Mouse (Mus musculus): ENCODE measurements around the gene Sun3.
A peak's percentile ranks its signal among the peaks of the same experiment; 100 is the strongest.

Sun3 gene

GRCm38 (mm10) chr11:9048703-9049060 lies at the start of gene Sun3:
Gene Sun3, minus strand, starts transcription at chr11:9048991.
- peak; percentile 4 for DNase-seq (ENCODE audit: low read depth, low spot score)

DNA sequence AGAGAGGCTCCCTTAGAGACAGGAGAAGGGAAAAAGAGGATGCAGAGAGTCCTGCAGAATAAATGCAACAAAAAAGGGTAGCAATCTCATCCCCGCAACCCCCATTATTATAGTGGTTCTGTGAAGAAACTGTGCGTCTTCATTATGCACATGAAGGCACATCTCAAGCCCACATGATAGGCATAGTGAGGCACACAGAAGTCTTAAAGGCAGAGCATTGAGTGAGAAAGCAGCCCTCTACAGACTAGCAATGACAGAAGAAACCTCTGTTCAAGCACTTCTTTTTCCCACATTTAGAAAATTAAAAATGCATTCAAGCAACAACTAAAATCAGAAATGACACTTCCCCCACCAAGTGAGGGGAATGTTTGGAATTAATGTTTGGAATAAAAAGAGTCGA lies 27.7 kb upstream of the Sun3 start:
- DNase-seq (ENCODE audit: low read depth, low spot score), result no peak

DNA sequence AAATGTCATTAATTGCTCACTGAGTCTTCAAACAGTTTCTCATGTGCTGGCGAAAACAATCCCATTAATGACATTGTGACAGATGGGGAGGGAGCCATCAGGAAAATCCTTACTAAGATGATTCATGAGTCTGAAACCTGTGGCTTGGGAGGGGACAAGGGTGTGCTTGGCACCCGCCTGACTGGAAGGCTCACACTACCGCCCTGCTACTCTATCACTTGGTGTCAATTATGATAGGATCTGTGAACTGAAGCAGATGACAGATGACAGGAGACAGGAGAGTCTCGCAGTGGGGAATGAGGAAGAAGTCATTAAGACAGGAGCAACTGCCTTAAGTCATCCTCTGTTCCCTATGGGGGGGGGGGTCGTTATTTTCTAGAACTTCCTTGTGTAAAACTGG lies 11.7 kb upstream of the Sun3 start:
- DNase-seq (ENCODE audit: low read depth, low spot score), result no peak

DNA sequence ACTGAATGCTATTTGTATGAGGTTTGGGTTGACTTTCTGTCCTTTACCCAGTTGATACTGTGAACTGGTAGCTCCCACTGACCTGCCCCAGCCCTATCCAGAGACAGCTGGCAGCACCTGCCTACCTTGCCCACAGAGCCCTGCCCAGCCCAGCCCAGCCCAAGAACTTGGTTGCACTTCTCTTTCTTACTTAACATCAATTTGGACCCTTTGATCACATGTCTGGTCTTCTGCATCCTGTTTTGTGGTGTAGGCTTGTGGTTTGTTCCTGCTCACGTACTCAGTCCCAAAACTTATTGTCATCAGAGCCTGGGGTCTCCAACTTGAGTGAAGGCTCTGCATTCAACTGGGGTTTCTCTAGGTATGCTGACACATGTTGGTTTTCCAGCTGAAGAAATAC lies 11.2 kb upstream of the Sun3 start:
- DNase-seq (ENCODE audit: low read depth, low spot score), result no peak

GRCm38 (mm10) chr11:9057711-9058110 lies 8.9 kb upstream of the Sun3 start:
- DNase-seq (ENCODE audit: low read depth, low spot score), result no peak

GRCm38 (mm10) chr11:9056937-9057336 lies 8.1 kb upstream of the Sun3 start:
- DNase-seq (ENCODE audit: low read depth, low spot score), result no peak

DNA sequence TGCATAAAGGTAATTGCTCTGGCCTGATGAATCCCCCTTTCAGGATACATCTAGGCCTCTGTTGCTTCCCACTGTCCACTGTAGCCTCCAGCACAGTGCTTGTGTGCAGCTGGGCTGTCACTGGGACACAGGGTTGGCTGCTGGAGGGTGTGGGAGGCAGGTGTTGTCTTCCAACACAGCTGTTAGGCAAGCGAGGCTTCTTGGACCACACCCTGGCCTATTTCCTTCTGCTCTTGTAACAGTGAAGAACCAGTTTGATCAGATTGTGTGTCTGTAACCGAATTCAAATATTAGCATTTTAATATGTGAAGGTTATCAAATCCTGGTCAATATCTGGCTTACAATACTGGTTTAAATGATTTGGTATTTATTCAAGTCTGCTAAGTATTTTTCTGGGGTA lies 3.1 kb upstream of the Sun3 start:
- DNase-seq (ENCODE audit: low read depth, low spot score), result no peak

- DNase-seq (ENCODE audit: low read depth, low spot score), result no peak
These were observed 1.4 kb upstream of the Sun3 start for GRCm38 (mm10) chr11:9050241-9050640.

DNA sequence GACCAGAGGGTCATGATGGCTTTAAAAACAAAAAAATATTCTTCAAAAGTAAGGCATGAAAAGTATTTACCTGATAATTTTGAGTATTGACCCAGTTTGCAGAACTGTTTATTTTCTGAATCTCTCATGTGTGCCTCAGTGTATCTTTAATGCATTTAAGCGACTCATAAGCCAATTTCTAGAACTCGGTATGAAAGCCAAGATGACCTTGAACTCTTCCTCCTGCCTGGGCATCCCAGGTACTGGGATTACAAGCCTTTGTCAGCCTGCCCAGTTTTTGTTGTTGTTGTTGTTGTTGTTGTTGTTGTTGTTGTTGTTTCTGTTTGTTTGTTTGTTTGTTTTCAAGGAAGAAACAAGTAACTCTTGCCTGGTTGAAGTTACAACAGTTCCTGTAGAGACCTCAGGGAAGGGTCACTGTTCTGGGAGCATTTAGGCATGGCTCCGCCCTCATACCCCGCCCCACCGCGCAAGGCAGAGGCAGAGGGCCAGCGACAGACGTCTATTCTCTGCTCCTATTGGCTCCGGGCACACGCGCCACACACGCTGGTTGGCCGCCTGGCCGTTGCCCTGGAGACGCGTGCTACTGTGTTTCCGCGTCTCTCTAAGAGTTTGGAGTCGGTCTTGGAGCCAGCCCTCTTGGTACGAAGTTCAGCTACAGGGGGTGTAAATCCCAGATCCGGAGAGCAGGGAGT lies 634 bp downstream of the Sun3 start, which contains the start of gene Gm11992:
Gene Gm11992, plus strand, starts transcription at position 584 of the 692 bp plus-strand sequence.
- peak; percentile 50 for DNase-seq (ENCODE audit: low read depth, low spot score)

- DNase-seq (ENCODE audit: low read depth, low spot score), result no peak
These were observed 1.7 kb downstream of the Sun3 start for GRCm38 (mm10) chr11:9047044-9047443.

DNA sequence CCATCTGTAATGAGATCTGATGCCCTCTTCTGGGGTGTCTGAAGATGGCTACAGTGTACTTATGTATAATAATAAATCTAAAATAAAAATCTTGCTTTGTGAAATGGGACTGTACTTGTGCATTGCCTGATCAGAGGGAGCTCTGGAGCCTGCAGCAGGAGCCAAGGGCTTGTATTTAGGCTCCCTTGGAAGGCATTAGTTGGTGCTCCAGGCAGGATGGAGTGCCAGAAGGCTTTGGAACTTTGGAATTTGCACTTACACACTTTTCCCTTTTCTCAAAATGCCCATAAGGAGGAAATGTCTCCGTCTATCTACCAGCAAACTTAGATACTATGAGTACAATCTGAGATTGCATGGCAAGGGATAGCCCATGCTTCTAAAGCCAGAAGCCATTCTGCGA lies 2.2 kb downstream of the Sun3 start:
- DNase-seq (ENCODE audit: low read depth, low spot score), result no peak

- no peak for DNase-seq (ENCODE audit: low read depth, low spot score)
These were observed 17.3 kb downstream of the Sun3 start for GRCm38 (mm10) chr11:9031530-9031929.

- no peak for DNase-seq (ENCODE audit: low read depth, low spot score)
These were observed 23.6 kb downstream of the Sun3 start for GRCm38 (mm10) chr11:9025211-9025610.

DNA sequence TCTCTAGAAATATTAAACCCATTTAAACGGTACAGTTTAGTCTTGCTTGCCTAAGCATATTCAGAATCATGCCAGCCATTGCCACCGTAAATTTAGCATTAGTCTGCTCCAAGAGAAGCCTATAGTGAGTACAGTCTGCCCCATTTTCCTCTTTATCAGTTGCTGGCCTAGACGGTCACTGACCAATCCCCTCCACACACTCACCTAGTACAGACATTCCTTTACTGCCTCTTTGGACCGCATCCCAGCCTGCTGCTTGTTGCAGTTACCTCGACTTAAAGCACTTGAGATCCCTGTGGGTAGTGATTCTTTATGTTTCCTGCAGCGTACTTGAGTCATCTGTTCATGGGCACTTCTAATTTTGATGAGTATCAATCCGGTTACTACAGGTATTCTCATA lies 24.0 kb downstream of the Sun3 start:
- no peak for DNase-seq (ENCODE audit: low read depth, low spot score)

- no peak for DNase-seq (ENCODE audit: low read depth, low spot score)
These were observed 28.6 kb downstream of the Sun3 start for GRCm38 (mm10) chr11:9020207-9020606.

DNA sequence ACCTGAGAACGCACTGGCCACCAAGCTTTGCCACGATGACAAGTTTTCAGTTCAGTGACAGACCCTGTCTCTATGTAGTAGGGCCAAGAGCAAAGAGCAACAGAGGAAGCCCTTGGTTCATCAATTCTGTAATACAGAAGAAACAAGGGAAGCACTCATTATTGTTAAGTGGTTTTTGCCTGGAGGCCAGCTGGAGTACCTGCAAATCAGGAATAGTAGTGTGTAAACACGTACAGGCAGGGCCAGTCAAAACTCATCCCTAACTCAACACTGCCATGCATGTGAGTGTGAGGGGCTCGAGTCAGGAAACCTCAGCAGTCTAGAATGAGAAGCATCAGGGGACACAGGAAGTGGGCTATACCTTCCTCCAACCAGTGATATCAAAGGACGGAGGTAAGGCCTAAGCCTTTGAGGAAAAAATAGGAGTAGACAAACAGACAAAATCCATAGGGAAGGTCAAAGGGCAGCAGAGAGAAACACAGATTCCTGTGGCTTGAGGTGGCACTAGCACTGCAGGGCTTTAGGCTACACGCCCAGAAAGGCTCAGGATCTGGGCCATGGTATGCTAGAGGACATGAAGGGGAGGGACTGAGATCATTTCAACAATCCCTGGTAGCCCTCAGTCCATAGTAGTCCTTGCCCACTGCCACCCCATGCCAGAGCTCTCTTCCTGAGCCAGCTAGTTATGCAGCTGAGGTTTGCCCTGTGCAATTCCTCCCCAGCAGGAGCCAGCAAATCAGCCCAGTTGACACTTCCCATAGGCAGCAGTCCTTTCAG lies 30.1 kb downstream of the Sun3 start:
- no peak for DNase-seq (ENCODE audit: low read depth, low spot score)

DNA sequence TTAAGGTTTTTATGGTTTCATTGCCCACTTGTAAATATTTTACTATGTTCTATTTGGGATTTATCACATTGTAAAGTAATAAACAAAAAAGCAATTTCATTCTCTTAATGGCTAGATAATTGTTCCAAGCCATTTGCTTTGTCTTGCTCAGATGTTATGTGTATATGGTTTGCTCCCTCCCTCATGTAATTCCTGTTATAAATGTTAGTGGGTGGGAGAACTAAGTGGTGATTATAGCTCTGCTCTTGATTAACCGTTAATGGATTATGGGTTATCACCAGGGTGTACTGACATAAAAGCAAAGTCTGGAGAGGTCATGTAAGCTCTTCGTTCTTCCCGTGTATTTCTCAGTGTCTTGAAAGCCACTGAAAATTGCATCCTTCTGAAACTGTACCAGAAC lies 34.1 kb downstream of the Sun3 start:
- no peak for DNase-seq (ENCODE audit: low read depth, low spot score)

DNA sequence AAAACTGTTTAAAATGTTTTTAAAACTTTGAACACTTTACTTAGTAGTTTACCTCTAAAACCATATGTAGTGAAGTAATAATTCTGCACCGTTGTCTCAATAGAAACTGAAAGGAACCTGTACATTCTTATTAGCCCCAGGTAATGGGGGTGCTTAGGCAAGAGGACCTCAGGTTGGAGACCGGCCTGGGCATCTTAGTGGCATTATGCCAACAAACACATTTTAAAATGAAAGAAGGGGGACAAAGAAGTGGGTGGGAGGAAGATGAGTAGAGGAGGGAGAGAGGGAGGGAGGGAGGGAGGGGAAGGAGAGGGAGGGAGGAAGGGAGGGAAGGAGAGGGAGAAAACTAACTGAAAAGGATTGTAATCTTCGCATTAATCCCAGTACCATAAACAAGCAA lies 37.4 kb downstream of the Sun3 start:
- peak; percentile 26 for DNase-seq (ENCODE audit: low read depth, low spot score)

GRCm38 (mm10) chr11:9010853-9011339 lies 37.9 kb downstream of the Sun3 start, which contains the start of gene Hus1:
Gene Hus1, minus strand, starts transcription at chr11:9011191.
- DNase-seq (ENCODE audit: low read depth, low spot score), result peak; percentile 73

DNA sequence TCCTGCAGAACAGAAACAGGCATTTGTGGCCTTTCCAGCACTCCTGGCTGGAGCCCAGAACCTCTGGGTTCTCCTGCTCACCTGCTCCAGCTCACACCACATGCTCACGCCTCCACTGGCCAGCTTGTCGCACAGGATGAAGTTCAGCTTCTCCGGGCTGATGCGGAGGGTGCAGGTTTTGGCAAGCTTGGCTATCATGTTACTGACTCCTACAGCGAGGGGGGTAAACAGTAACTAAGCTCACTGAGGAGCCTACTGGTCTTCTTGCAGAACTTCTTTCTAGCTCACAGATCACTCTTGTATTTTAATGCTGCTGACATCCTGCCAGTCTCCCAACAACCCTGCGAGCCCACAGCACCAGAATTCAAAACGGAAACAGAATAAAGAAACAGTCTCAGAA lies 38.4 kb downstream of the Sun3 start:
- DNase-seq (ENCODE audit: low read depth, low spot score), result no peak

GRCm38 (mm10) chr11:9008761-9009160 lies 40.0 kb downstream of the Sun3 start:
- DNase-seq (ENCODE audit: low read depth, low spot score), result no peak

DNA sequence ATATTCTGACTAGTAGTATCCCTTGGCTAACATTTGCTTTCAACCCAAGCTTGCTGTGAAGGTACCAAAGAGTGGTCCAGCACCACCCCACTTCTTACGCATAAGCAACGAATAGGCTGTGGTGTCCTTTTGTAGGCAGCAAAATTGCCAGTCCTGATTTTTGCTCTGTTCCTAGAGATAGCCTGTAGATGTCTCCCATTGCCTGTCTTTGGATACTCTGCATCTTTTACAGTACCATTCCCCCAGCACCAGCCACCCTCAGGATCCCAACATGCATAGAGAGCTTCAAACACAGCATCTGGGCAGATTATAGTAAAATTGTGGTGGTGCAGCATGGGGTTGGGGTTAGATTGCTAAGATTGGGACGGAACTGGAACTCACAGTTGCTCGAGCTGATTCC lies 60.7 kb downstream of the Sun3 start:
- no peak for DNase-seq (ENCODE audit: low read depth, low spot score)

DNA sequence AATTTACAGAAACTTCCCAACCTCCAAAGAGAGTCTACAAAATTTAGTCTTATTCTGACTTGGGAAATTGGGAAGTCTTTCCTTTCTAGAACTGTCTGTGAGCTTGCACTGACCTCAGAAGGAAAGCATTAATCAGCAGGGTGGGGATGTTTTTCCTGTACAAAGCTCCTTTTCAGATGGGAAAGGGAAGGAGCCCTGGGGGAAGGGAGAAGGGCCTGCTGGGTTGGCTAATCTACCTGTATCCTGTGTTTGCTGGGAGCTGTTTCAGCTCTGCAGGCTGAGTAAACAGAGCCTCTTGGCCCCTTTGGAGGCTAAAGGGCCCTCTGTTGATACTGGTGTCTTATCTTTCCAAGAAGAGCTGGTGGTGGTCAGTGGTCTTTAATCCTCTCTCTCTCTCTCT lies 62.7 kb downstream of the Sun3 start:
- DNase-seq (ENCODE audit: low read depth, low spot score), result no peak

All from CD4-positive, CD25-positive, alpha-beta regulatory T cell, adult 2 months (primary cell).